Mouse (Mus musculus) heart, embryonic 12.5 days (tissue): Measurements from ENCODE around the gene Fgf9. TPM values are rescaled to one million over a fixed set of nuclear protein-coding genes. Genes with fewer than 3 reads are reported as not detected.
A peak's percentile ranks its signal among the peaks of the same experiment; 100 is the strongest.

Experiments used
- ATAC-seq: fragments of 200-750 bp; cut with Nextera tagmentation; 2 replicates; pipeline ENCODE4 v1.8.0; 2017; ENCODE audit warnings: moderate TSS enrichment, moderate library complexity; ENCODE audit not compliant: insufficient number of reproducible peaks, low FRiP score
- H3K27ac ChIP-seq: fragments of 300-500 bp; sonication (generic); 2 replicates; pipeline ENCODE4 v1.5.1; 2016; ENCODE audit warnings: mild to moderate bottlenecking, moderate library complexity; ENCODE audit not compliant: poor library complexity, severe bottlenecking
- H3K27me3 ChIP-seq: fragments of 300-500 bp; sonication (generic); replicated peaks from 2 replicates; pipeline ENCODE4 v1.6.1; 2016; ENCODE audit warnings: mild to moderate bottlenecking, moderate library complexity
- H3K36me3 ChIP-seq: fragments of 300-500 bp; sonication (generic); 2 replicates; pipeline ENCODE4 v1.6.1; 2016; ENCODE audit warnings: mild to moderate bottlenecking, moderate library complexity
- H3K4me1 ChIP-seq: fragments of 300-500 bp; sonication (generic); replicated peaks from 2 replicates; pipeline ENCODE4 v1.6.1; 2016; ENCODE audit warnings: mild to moderate bottlenecking
- H3K4me2 ChIP-seq: fragments of 300-500 bp; sonication (generic); 2 replicates; pipeline ENCODE4 v1.6.1; 2016; ENCODE audit warnings: mild to moderate bottlenecking, moderate library complexity
- H3K4me3 ChIP-seq: fragments of 300-500 bp; sonication (generic); 2 replicates; pipeline ENCODE4 v1.5.1; 2016; ENCODE audit warnings: mild to moderate bottlenecking
- H3K9ac ChIP-seq: fragments of 300-500 bp; sonication (generic); 2 replicates; pipeline ENCODE4 v1.6.1; 2016; ENCODE audit warnings: mild to moderate bottlenecking, moderate library complexity
- H3K9me3 ChIP-seq: fragments of 300-500 bp; sonication (generic); replicated peaks from 2 replicates; pipeline ENCODE4 v1.6.1; 2016; ENCODE audit warnings: mild to moderate bottlenecking, moderate library complexity
- WGBS: fragments of 180-500 bp; shearing (Covaris S2); methylation state at CpG from one replicate; pipeline ENCODE4 v1.1.7; 2016; 5-methylcytosine and 5-hydroxymethylcytosine counted together
- polyA plus RNA-seq: library from polyadenylated mRNA; unstranded; fragments of >200 nt; fragmentation: Nextera tagmentation; extraction: Ambion mirVana; gene quantifications from 2 replicates; pipeline ENCODE4 v1.2.1, GENCODE M21; 2016

Fgf9 gene
- polyA plus RNA-seq, 1 experiment from 2014 or later, result 8.5 TPM

- WGBS, result 73% methylated on average over 10 of the region's 10 CpGs
- no peak overlapping the region for H3K4me3 ChIP-seq
- no peak for ATAC-seq
These were observed 56.2 kb downstream of the Fgf9 start for GRCm38 (mm10) chr14:58126508-58126907.

GRCm38 (mm10) chr14:58139506-58140055 lies 69.2 kb downstream of the Fgf9 start:
- Histone ChIP-seq H3K9me3 (no peaks in the 10 kb centered on the region), H3K4me3 (no peak overlapping the region), H3K36me3 (no peaks in the 10 kb centered on the region), H3K27me3 (no peaks in the 10 kb centered on the region), H3K9ac (no peak overlapping the region), H3K4me1 (no peaks in the 10 kb centered on the region), H3K4me2 (no peak overlapping the region), H3K27ac (no peak overlapping the region)
- no peak for ATAC-seq
- 74% methylated on average over 1 of the region's 1 CpGs for WGBS

More at GRCm38 (mm10) chr14:58126508-58126907, 56.2 kb downstream of the Fgf9 start:
- no peaks in the 10 kb centered on the region for H3K9me3 ChIP-seq
- no peaks in the 10 kb centered on the region for H3K27me3 ChIP-seq
- H3K9ac ChIP-seq, result no peak overlapping the region
- H3K4me1 ChIP-seq, result no peaks in the 10 kb centered on the region
- no peak overlapping the region for H3K4me2 ChIP-seq
- H3K27ac ChIP-seq, result no peak overlapping the region
- H3K36me3 ChIP-seq, result no peaks in the 10 kb centered on the region

GRCm38 (mm10) chr14:58149637-58150470 lies 79.5 kb downstream of the Fgf9 start:
- Histone ChIP-seq H3K9ac (no peak overlapping the region), H3K9me3 (no peaks in the 10 kb centered on the region), H3K4me2 (peak overlapping the region; percentile 35), H3K27me3 (no peaks in the 10 kb centered on the region), H3K4me1 (peaks cover 13% of the 10 kb centered on the region), H3K4me3 (no peak overlapping the region), H3K27ac (no peak overlapping the region), H3K36me3 (no peaks in the 10 kb centered on the region)
- ATAC-seq, result no peak
- 71% methylated on average over 23 of the region's 23 CpGs for WGBS

- 0 out of 2 replicates have a peak overlapping the region, but pooled peaks have one; percentile 35 for H3K4me2 ChIP-seq
- H3K27ac ChIP-seq, result no peak overlapping the region
These were observed 80.1 kb downstream of the Fgf9 start for GRCm38 (mm10) chr14:58150471-58150855.

GRCm38 (mm10) chr14:58152110-58152509 lies 81.8 kb downstream of the Fgf9 start:
- H3K4me2 ChIP-seq, result no peak overlapping the region
- no peak for ATAC-seq
- no peak overlapping the region for H3K4me3 ChIP-seq
- no peak overlapping the region for H3K9ac ChIP-seq
- 21% methylated on average over 1 of the region's 1 CpGs for WGBS
- no peaks in the 10 kb centered on the region for H3K36me3 ChIP-seq
- no peak overlapping the region for H3K27ac ChIP-seq
- H3K4me1 ChIP-seq, result peaks cover 13% of the 10 kb centered on the region
- H3K27me3 ChIP-seq, result no peaks in the 10 kb centered on the region
- no peaks in the 10 kb centered on the region for H3K9me3 ChIP-seq

More at GRCm38 (mm10) chr14:58150471-58150855, 80.1 kb downstream of the Fgf9 start:
- Histone ChIP-seq H3K4me1 (peaks cover 13% of the 10 kb centered on the region), H3K27me3 (no peaks in the 10 kb centered on the region), H3K4me3 (no peak overlapping the region), H3K9ac (no peak overlapping the region), H3K9me3 (no peaks in the 10 kb centered on the region), H3K36me3 (no peaks in the 10 kb centered on the region)
- no peak for ATAC-seq
- 86% methylated on average over 13 of the region's 13 CpGs for WGBS

DNA sequence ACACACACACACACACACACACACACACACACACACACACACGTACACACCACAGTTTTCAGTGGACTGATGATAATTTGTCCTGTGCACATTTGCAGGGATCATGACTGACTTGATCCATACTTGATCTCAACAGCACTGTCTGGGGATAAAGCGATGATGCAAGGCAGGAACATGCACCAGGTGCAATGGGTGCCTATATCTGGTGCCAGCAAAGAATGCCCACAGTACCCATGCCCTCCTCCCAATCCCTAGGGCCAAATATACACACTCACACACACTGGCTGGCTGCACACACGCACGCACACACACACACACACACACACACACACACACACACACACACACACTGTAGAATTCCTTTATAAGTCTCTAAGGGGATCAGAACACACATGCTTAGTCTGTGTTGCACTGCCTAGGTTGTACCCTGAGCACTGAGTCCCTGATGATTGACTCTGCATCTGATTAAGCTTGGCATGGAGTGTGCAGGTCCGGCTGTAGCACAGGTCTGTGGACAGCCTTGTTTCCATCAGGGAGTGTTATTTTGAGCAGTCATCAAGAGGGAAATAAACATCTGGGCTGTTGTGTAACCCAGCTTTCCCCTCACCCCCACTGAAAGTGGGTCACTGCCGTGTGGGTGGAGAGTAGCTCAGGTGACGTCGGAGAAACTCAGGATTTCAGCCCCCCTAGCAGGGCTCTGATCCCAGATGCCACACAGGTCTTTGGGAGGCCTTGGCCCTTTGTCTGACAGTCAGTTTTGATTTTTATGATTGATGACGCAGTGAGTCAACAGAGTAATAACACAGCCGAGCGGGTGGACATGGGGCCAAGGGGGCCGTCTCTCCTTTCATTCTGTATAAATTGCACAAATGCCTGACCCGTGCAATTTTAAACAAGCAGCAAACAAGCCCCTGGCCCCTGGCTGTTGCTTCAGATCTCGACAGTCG lies 83.4 kb downstream of the Fgf9 start:
- no peak for ATAC-seq
- H3K4me2 ChIP-seq, result no peak overlapping the region
- WGBS, result 64% methylated on average over 15 of the region's 15 CpGs

GRCm38 (mm10) chr14:58160624-58161023 lies 90.3 kb downstream of the Fgf9 start:
- Histone ChIP-seq H3K27ac (no peak overlapping the region), H3K4me1 (no peaks in the 10 kb centered on the region), H3K36me3 (no peaks in the 10 kb centered on the region), H3K4me2 (no peak overlapping the region), H3K9me3 (no peaks in the 10 kb centered on the region), H3K9ac (no peak overlapping the region), H3K4me3 (no peak overlapping the region), H3K27me3 (no peaks in the 10 kb centered on the region)
- ATAC-seq, result no peak
- WGBS, result 67% methylated on average over 1 of the region's 1 CpGs

More for the DNA sequence above, 83.4 kb downstream of the Fgf9 start:
- no peaks in the 10 kb centered on the region for H3K36me3 ChIP-seq
- peaks cover 13% of the 10 kb centered on the region for H3K4me1 ChIP-seq
- no peaks in the 10 kb centered on the region for H3K27me3 ChIP-seq
- H3K9me3 ChIP-seq, result no peaks in the 10 kb centered on the region
- H3K9ac ChIP-seq, result no peak overlapping the region
- H3K4me3 ChIP-seq, result no peak overlapping the region
- no peak overlapping the region for H3K27ac ChIP-seq

Other genes with a start within 250 kb of the Fgf9 start
- gene Ska3, start 244.4 kb upstream of the Fgf9 start, polyA plus RNA-seq, result 31.7 and 33.9 TPM in 2 replicates
- gene Mrpl57, start 244.3 kb upstream of the Fgf9 start, polyA plus RNA-seq, result 124 and 129 TPM in 2 replicates
- 47.3 and 48.6 TPM in 2 replicates for gene Zdhhc20, start 180.3 kb upstream of the Fgf9 start, polyA plus RNA-seq
- gene Micu2, start 71.3 kb upstream of the Fgf9 start, polyA plus RNA-seq, result 103 and 106 TPM in 2 replicates